Mouse (Mus musculus) retina, adult 2 months (tissue): ENCODE measurements at regions not wholly inside any gene's neighbourhood (a gene's known extent, or its start where the extent isn't known, plus 50 kb on each side); places are given as distances from the start of the nearest gene placed in this dataset.
"Not testable (repeated sequence)": the region's sequence is repeated elsewhere in the genome, so short reads cannot be mapped to it uniquely, and the experiment has no call there.

ENCODE experiments used
- DNase-seq: peaks from one replicate; pipeline ENCODE4 v3.0.0-alpha.2; 2012; ENCODE audit warnings: low read depth, low spot score

DNA sequence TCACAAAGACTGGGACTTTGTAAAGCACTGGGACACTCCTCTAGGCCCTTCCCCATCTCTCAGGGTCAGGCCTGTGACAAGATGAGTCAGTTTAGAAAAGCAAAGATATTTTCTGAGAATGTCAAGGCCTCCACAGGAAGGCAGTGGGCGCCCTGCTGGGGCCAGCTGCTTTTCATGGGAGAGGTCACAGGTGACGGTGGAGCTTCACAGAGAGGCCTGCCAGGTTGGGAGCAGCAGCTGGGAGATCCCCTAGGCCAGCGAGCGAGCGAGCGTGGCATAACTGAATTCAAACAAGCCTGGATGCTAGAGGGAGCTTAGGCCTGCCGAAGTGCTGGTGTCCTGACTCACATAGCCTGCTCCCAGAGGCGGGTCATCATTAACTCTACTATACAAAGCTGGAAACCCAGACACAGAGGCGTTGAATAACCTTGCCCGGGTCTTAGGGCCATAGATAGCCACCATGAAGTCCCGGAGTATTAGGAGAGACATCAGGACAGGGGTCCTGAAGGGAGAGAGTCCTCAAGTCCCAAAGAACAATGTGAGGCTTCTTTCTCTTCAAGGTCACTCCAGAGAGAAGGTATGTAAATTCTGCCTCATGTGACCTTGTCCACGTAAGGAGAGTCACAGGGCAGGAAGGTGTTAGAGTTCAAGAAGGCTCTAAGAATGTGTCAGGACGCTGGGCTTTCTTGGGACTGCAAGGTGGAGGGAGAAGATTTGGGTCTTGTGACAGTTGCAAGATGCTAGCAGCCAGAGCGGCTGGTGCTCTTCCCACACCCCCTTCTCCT lies 174.3 kb upstream of the Sulf2 start:
- DNase-seq, result no peak

DNA sequence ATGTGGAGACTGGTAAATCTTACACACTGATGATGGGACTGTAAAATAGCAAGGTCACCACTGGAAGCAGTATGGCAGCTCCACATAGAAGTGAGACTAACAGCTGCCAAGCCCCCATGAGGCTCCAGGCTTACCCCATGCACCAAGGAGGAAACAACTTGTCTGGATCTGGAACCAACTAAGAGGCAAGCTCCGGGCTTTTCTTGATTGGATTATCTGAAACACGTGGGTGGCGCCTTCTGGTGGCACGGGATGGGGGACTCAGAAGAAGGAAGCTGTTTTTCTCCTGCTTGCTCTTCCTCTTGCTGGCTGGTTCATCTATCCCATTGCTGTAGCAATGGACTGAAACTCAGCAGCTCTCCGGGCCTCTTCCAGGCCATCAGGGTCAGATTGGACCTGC lies 171.5 kb upstream of the Sulf2 start:
- no peak for DNase-seq

DNA sequence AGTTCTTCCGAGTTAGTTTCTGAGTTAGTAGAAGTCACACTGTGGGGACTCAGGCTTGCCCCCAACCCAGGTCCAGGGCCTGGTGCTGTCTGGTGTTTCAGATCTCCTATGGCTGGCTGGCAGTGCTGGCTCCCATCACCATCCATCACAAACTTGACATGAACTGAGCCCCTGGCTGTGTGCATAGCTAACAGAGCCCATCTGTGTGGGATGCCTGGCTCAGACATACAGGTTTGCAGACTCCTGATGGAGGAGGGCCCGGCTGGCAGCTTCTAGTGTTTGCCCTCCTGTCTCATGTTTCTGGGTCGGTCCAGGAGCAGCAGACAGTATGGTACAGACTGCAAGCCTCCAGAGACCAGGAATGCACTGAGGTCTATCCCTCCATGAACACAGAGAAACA lies 169.5 kb upstream of the Sulf2 start:
- DNase-seq, result no peak

DNA sequence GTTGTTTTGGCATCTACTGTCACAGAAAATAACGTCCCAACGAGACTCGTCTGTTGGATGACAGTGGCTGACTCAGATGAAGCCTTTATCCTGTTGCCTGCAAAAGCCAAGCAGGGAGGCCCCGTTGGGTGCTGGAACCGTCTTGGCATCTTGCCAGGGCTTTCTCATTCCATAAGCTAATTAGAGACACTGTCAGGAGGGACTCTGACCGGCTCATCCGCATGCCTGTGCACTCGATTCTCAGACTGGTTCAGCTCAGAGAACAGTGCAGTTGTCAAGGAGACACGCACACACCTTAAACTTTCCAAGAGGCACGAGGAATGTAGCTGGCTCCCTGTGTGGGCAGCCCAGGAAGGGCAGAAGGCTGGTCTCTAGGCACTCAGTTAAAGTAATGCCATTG lies 169.0 kb upstream of the Sulf2 start:
- DNase-seq, result peak; percentile 34

DNA sequence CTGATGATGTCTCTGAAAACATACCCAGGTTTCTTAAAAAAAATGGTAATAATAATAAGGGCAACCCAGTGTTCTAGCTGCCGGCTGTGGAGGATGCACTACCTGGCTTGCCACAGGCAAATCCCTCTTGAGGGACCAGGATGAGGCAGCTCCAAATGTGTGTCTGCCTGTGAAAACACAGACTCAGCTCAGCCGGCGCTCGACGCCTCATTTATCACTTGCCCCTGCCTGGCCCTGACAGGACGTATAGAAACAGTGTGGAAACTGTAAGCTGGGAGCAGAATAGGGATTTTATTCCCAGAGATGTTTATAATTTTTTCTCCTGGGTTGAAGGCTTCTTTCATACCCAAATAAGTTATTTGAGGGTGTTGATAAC lies 167.2 kb upstream of the Sulf2 start:
- DNase-seq, result no peak

DNA sequence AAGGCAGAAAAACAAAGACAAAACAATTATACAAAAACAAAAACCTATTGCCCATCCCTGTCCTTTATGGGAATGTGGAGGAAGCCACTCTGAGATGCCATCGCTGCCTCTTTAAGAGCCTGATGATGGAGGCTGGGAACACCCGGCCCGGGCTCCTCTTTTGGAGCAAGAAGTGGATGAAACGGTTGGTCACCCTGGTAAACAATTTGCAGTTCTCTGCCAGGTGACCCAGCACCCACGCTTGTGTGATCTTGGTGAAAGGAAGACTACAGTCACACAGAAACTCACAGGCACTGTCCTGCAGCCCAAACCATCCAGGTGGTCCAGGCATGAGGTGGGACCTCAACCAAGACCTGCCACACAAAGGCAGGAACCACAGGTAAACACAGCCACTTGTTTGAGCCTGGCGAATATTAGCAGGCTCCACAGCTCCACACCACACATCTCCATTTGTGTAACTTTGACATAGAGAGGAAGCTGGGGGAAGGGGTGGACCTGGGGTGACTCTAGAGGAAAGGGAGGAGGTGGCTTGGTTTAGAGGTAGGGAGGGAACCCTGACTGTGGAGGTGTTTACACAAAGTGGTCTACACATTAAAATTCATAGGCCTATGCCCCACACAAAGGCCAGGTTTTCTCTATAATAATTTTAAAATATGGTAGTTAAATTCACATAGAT lies 166.7 kb upstream of the Sulf2 start:
- DNase-seq, result no peak

DNA sequence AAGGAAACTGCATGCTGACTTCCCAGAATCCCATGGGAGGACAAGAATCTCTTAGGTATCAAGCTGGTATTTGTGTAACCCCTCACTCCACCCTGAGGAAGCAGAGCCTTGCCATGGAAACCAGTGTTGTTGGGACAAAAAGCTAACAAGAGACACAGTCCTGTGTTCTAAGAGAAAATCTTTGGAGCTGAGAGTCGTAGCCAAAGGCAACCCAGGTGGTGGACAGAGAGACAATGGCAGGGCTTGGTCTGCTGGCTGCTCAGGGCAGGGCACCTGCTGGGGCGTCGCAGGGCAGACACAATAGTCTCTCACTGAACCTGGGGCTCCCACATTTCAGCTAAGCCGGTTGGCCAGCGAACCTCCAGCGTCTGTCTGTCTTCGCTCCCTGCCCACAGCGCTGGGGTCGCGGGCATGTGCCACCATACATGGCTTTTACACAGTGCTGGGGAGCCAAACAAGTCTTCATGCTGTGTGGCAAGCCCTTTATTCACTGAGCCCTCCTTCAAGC lies 161.0 kb upstream of the Sulf2 start:
- no peak for DNase-seq

DNA sequence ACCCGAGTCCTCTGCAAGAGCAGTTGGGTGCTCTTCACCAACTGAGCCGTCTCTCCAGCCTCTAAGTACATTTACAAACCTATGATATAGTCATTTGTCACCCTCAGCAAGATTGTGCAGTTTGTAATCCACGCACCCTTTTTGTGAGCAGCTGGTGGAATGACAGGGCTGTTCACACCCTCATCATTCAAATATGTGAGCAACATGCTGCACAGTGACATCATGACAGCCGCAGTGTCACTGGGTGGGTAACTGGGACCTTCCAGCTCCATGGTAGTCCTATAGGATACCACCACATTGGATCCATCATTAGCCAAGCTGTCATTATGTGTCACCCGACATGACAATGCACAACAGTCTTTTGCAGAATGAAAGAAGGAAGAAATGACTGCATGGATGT lies 155.0 kb upstream of the Sulf2 start:
- no peak for DNase-seq

DNA sequence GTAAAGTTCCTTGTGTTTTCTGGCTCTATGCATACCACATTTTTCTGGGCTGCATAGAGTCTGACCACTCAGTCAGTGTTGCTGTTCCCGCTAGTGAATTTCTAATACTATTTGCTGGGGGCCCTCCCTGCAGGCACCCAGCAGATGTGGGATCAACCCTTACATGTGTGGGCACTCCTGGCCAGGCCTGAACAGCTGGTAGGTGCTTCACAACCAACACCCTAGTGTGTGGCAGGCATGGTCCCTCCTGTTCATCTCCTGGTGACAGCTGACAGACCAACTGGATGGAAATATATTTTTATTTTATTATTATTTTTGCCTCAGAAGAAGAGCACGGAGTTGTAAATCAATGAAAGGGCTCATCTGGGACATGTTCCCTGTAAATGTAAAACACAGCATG lies 154.4 kb upstream of the Sulf2 start:
- no peak for DNase-seq

DNA sequence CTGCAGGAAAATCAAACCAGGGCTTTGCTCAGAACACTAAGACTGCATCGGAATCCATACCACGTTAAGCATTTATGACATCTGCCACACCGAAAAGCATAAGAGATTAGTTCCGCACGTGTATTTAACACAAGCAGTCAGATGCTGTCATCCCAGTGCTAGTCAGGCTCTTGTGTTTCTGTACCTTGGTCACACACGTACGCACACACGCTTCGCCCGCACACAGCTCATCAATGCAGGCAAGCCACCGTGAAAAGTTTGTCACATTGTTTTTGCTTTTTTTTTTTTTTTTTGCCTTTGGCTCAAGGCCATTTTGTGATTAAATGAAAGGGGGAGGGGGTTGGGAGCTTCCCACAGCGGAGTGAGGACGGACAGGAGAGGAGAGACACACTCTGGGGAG lies 152.1 kb upstream of the Sulf2 start:
- DNase-seq, result no peak

DNA sequence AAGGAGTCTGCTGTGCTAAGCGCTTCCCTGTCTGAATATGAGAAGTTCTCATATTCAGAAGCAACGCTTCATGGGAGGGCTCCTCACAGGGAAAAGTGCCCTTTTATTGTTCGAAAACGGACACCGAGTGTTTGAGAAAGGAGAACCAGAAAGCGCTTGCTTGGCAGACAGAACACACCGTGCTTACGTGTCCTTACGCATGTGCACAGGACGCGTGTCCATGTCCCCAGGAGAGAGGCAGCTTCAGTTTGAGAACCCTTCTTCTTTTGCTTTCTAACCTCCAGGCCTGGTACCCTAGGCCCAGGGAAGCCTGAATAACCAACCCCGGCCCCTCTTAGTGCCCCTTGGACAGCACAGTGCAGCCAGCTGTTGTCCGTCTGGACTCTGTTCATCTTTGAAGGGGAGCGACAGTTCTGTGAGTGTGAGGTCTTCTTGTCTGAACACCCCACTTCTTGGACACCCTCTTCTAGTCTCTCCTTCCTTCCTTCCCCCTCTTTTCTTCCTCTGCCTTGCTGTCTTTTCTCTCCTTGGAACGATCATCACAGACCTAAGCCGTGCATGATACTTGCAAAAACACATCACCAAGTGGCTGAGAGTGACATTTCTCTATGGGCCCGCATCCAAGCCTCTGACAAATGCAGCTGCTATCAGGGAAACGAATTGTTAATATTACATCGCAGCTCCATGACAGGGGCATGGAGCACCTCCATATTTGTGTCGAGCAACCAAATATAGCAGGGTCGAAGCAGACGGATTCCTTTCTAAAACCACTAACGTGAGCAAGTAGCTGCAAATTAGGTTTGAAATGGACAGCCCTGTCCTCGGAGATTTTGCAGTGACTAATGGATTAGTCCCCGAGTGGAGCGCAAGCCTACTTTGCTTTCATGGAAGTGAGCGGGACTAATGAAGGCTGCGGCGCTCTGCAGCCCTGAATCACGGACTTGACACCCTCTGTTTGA lies 149.9 kb upstream of the Sulf2 start:
- no peak for DNase-seq

DNA sequence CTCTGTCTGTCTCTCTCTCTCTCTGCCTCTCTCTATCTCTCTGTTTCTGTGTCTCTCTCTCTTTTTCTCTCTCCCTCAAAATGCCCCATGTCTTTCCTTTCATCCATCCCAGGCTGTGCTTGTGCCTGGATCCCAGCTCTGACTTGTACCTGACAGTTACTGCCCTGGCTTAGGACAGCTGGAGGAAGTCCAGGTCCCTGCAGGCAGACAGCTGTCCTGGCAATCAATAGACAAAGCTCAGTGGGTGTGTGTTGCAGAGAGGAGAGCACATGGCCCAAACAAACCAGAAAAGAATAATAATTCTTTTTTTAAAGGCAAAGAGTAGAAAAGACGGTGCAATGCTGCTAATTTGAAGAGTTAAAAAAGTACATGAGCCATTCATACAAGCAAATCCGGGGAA lies 148.4 kb upstream of the Sulf2 start:
- DNase-seq, result no peak

DNA sequence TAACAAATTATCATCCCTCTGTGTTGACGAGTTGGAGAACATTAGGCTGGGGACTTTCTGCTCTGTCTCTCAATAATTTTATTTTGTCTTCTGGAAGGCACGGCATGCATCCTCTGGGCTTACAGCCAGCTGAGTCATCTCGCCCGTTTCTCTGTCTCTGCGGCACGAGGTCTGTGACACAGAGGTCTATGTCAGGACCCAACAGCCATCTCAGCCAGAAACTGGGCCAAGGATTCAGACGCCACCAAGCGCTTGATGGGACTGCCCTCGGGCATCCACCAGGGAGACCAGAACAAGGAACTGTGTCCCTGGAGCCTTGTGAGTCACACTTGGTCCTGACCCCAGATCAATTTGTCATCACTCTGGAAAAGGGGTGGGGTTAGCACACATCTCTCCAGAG lies 145.7 kb upstream of the Sulf2 start:
- no peak for DNase-seq

DNA sequence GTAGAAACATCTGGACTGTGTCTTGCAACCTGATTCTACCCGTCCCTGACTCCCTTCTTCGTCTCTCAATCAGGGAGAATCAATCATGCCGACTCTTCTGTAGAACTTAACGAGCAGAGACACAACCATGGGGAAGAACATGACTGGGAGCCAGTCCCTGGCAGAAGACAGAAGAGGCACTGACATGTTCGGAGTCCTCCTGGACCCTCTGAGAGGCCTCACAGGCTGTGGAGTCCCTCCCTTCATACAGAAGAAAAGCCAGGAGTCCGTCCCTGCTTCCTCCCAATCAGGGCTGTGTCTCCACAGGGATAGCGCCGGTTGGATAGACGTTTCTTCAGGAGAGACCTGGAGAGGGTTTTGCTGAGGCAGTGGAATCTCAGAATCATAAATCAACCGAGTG lies 139.2 kb upstream of the Sulf2 start:
- DNase-seq, result no peak

DNA sequence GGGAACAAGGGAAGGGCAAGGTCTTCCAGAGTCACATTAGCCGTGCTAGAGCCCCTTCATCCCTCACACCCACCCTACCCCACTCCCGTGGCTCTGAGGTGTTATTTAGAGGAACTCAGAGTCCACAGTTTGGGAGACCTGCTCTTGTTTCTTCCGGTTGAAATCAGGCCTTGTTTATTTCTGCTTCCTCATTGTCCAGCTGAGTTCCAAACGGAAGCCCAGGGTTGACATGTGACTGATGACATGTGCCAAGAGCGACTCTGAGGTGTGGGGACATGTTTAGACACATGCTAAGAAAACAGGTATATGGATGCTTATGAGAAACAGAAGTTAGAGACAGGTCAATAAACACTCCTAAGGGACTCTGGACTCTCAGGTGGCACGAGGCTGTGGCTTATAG lies 137.5 kb upstream of the Sulf2 start:
- DNase-seq, result no peak

DNA sequence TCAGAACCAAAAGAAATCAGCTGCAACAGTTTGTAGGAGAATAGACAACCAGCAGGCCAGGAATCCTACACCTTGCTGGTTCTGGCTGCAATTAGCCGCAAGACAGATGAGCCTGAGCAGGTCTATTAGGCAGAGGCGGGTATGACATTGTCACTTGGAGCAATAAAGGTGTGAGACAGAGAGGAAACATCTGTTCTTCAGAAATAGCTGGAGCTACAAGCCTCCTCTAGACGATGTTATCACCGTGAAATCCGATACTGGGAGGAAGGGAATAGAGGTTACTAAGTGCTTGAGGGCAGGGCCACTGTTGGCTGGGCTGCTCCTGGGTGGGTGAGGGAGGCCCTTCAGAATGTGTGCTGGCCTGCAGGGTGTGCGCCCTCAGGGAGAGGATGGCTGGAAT lies 135.8 kb upstream of the Sulf2 start:
- no peak for DNase-seq

DNA sequence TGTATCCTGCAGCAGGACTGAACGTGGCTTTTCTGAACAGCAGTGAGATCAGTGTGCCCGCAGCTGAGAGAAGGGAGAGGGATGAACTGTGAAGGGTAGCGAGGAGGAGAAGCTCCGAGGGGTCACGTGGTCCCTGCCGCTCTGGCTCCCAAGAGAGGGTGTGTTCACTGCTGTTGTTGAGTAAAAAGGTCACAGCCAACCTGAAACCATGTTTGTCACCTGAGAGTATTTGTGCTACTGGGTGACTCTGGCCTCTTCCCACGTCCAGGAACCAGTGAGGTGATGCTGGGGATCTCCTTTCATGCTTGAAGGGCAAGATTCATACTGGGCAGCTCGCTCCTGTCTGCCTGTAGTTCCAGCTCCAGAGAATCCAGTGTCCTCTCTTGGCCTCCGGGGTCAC lies 135.4 kb upstream of the Sulf2 start:
- no peak for DNase-seq

DNA sequence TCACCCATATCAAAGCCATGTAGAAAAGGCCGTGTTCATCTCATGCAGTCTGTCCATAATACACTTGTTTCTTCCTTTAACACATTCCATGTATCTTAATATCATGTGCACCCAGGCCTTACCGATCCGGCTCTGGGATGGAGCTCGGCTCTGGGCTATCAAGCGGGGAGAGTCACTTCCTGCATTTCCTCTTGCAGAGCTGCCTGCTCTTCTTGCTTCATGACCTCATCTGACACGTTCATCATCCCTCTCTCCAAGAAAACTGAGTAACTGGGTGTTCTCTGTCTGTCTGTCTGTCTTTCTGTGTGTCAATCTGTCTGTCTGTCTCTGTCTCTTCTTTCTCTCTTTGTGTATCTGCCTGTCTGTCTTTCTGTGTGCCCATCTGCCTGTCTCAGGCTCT lies 133.7 kb upstream of the Sulf2 start:
- DNase-seq, result no peak

DNA sequence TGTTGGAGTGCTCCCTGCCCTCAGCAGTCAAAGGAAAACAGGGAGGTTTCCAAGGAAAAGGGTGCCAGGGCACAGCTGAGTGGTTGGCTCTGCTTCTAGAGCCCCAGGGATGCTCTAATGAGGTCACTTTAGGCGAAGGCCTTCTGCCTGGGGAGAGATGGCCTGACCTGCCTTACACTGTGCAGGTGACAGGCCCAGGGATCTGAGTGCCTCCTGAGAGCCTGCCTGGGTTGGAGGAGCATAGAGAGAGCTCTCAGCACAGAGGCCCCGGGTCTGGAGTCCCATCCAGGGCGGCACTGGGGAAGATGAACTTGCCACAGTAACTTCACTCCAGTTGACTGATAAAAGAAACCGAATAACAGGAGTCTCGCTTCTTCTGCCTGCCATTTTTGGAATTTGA lies 125.7 kb upstream of the Sulf2 start:
- not testable (repeated sequence) for DNase-seq

DNA sequence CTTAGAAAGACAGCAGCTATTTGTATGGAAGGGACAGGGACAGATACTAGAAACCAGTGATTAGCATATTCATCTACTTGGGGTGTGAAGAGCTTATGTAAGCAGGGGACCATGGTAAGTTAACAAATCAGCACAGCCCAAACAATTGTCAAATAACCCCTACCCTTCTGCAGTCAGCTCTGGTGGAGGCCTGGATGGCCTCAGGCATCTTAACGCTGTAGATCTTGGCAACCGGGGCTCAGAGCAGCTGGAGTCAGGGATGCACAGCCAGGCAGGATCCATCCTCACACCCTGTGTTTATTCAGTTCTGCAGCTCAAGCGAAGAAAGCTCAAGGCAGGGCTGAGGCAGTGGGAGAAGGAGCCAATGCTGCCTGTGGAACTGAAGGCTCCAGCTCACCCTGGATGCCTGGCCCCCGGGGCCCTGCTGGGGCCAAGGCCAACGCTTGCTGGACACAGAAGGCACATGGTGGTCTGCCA lies 125.2 kb upstream of the Sulf2 start:
- DNase-seq, result no peak

DNA sequence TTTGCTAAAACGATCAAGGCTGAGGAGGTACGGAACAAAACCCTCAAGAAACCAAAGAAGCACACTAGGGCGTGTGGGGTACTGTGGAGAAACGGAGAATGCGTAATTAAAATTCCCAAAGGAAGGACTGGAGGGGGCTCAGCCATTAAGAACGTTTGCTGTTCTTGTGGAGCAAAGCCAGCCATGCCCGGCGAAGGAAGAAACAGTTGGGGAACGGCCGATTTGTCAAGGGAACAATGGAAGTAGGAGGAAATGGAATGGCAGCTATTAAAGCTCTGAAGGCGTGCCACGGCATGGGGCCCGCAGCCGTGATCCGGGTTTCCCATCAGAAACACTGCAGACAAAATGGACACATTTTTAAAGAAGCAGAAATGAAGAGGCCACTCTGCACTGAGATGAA lies 124.2 kb upstream of the Sulf2 start:
- DNase-seq, result no peak

DNA sequence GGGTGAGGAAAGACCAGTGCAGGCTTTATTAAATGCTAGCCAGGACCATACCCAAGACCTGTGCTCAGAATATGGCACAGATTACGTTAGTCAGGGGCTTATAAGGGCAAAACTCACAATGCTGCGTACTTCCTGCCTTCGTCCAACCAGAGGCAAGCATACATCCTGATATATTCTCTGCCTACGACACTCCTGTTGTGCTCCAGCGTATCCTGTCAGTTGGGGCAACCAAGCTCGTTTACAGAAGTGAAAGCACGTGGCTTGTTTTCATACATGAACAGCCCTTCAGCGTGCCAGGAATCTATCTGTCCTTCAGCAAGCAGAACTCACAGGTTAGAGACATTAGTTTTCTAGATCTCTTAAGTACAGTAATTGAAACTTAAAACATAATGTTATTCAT lies 119.9 kb upstream of the Sulf2 start:
- no peak for DNase-seq
